Mouse (Mus musculus) retina, postnatal 1 day (tissue): ENCODE measurements at regions not wholly inside any gene's neighbourhood (a gene's known extent, or its start where the extent isn't known, plus 50 kb on each side); places are given as distances from the start of the nearest gene placed in this dataset.
A peak's percentile ranks its signal among the peaks of the same experiment; 100 is the strongest.

Experiments used
- DNase-seq: peaks from one replicate; pipeline ENCODE4 v3.0.0-alpha.2; 2012

DNA sequence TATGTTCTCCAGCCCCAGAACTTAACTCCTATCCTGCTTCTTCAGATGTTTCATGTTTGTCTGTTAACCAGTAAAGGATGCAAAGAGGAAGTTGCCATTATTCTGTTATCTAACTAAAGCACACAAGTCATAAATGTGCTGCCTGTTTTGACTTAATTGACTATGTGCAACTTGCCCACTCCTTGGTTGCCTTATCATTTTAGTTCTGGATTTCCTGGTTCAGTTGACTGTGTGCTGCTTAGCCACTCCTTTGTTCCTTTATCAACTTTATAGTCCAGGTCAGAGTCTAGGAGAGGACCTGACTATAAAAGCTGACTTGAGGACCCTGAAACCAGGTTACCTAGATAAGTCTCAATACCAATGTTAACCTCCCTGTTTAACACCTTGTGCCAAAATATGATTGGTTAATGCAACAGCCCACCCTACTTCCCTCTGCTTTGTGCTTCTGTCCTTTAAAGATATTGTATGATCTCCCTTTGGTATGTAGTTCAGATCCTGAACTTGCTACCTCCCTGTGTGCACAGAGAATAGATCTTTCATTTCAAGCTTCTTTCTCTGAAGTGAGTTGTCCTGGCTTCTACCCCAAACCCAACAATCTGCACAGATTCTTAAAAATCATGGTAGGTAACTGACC, 721.2 kb upstream of the Lcorl start:
- no peak for DNase-seq

DNA sequence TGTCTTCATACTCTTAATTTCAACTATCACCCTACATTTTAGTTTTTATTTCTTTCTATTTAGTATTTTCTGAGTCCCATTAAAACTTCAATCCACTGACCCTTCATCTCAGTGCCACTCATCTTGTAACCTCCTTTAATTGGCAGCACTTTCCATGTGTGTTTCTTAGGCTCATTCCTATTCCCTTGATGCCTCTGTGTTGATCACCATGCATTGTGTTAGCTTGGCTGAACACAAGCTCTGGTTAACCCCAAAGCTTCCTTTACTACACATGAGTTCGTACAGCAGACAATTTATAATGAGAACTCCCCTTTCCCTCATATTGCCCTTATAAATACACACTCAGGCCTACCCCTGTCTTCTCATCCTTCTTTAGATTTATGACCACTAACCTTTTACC, 716.5 kb upstream of the Lcorl start:
- DNase-seq: peak; percentile 48

DNA sequence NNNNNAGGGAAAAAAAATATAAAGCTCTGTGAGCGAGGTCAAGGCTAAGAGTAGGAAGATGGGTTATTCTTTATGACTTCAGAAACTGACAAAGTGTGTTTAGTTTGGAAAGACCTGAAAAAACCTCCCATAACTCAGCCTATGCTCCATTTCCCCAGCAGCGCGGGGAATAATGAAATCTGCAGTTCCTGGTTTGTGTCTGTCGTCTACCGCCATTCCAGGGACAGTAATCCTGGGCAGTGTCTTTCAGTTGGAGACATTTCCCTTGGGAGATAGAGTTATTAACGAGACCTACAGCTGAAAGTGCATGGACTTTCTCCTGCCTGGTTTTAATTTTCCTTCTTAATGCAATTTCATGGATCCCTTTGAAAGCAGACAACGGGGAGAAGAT, 715.9 kb upstream of the Lcorl start:
- DNase-seq: no peak

DNA sequence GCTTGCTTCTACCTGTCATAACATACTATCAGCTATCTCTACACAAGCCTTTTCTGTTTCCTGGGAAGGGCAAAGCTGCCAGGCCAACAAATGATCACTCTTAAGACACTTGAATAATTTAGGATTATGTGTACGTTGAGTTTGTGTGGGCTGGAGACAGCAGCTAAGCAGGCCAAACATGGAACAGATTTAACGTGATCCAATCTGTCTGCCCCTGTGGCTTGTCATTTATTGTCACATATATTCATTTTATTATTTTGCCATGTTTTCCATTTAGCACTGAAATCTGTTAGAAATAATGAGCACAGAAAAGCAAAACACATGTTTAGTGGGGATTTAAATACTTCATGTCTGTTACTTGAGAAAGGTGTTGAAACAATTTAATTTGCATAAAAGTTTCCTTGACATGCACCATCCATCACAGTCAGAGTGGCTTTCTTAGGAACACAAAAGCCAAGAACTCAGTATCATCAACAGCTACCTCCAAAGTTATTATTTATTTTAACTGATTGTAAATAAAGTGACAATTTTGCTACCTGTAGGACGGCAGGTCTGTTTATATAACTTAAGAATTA, 699.4 kb upstream of the Lcorl start:
- no peak for DNase-seq

DNA sequence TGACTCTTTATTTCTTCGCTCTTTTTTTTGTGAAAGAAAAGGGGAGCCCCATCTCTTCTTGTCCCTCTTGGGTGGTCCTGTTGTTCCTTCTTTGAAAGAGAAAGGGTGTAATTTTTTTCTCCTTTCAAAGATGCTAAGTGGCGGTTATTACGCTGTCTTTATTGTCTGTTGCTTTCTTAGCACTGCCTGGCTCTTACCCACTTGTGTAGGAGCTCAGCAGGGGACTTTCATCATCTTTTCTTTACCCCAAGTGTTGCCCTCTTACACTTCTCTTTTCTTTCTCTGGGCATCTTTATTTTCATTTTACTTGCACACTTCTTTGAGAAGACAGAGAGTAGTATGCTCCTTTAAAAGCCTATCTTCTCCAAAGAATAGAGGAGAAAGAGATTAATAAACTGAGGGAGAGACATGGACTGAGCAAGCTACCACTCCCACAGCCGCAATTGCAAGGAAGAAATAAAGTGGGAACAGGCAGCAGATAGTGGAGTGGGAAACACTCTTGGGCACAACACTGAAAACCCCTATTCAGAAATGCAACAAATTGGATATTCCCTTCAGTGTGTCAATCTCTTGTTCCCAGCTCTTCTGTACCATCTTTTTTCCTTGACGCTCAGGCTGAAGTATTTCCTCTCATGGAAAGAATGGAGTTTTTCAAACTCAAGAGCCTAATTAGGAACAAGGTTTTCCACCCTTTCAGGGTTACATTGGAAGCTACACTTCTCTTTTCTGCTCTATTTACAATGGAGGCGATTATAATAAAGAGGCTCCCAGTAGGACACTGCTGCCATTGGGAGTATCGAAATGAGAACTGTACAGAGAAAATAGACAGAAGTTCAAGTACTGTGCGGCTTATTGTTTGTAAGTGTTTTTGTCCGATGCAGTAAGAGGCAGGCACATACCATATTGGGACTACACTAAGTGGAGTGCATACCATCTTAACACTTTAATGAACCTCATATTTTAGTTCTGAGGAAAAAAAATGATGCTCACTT, 684.2 kb upstream of the Lcorl start:
- peak; percentile 20 for DNase-seq
